Mouse (Mus musculus) neural tube, embryonic 13.5 days (tissue): Measurements from ENCODE around the gene Ggta1. TPM values are rescaled to one million over a fixed set of nuclear protein-coding genes. Genes with fewer than 3 reads are reported as not detected.
A peak's percentile ranks its signal among the peaks of the same experiment; 100 is the strongest.

Experiments used
- ATAC-seq: fragments of 200-750 bp; cut with Nextera tagmentation; 2 replicates; pipeline ENCODE4 v1.8.0; 2017; ENCODE audit warnings: low read depth, mild to moderate bottlenecking, moderate TSS enrichment, moderate library complexity
- H3K27ac ChIP-seq: fragments of 300-500 bp; sonication (generic); replicated peaks from 2 replicates; pipeline ENCODE4 v1.5.1; 2015; ENCODE audit warnings: moderate library complexity, mild to moderate bottlenecking, inconsistent platforms
- H3K27me3 ChIP-seq: fragments of 300-500 bp; sonication (generic); 2 replicates; pipeline ENCODE4 v1.6.1; 2015; ENCODE audit warnings: mild to moderate bottlenecking, inconsistent platforms
- H3K36me3 ChIP-seq: fragments of 300-500 bp; sonication (generic); 2 replicates; pipeline ENCODE4 v1.6.1; 2015; ENCODE audit warnings: mild to moderate bottlenecking, inconsistent platforms
- H3K4me1 ChIP-seq: fragments of 300-500 bp; sonication (generic); replicated peaks from 2 replicates; pipeline ENCODE4 v1.6.1; 2015; ENCODE audit warnings: inconsistent platforms
- H3K4me2 ChIP-seq: fragments of 300-500 bp; sonication (generic); 2 replicates; pipeline ENCODE4 v1.6.1; 2015; ENCODE audit warnings: inconsistent platforms, mild to moderate bottlenecking, moderate library complexity
- H3K4me3 ChIP-seq: fragments of 300-500 bp; sonication (generic); 2 replicates; pipeline ENCODE4 v1.5.1; 2015; ENCODE audit warnings: mild to moderate bottlenecking, inconsistent platforms
- H3K9ac ChIP-seq: fragments of 300-500 bp; sonication (generic); 2 replicates; pipeline ENCODE4 v1.6.1; 2015; ENCODE audit warnings: moderate library complexity, mild to moderate bottlenecking, inconsistent platforms
- H3K9me3 ChIP-seq: fragments of 300-500 bp; sonication (generic); 2 replicates; pipeline ENCODE4 v1.6.1; 2016; ENCODE audit warnings: inconsistent platforms
- WGBS: fragments of 180-500 bp; shearing (Covaris S2); methylation state at CpG from one replicate; pipeline ENCODE4 v1.1.7; 2015; 5-methylcytosine and 5-hydroxymethylcytosine counted together
- polyA plus RNA-seq: library from polyadenylated mRNA; unstranded; fragments of >200 nt; fragmentation: Nextera tagmentation; extraction: Ambion mirVana; gene quantifications from 2 replicates; pipeline ENCODE4 v1.2.1, GENCODE M21; 2015

The Ggta1 gene
- polyA plus RNA-seq, 1 experiment from 2014 or later = 8.7 TPM

- Histone ChIP-seq H3K27me3 (no peaks in the 10 kb centered on the region), H3K4me3 (no peak overlapping the region), H3K9me3 (no peaks in the 10 kb centered on the region), H3K36me3 (no peaks in the 10 kb centered on the region), H3K27ac (no peak overlapping the region), H3K9ac (no peak overlapping the region), H3K4me2 (no peak overlapping the region), H3K4me1 (no peaks in the 10 kb centered on the region)
- 76% methylated on average over 7 of the region's 7 CpGs for WGBS
- ATAC-seq = no peak
Measured at GRCm38 (mm10) chr2:35407878-35408277, 55.2 kb downstream of the Ggta1 start.

- Histone ChIP-seq H3K36me3 (no peaks in the 10 kb centered on the region), H3K27ac (no peak overlapping the region), H3K27me3 (no peaks in the 10 kb centered on the region), H3K4me2 (no peak overlapping the region), H3K4me3 (no peak overlapping the region), H3K9me3 (no peaks in the 10 kb centered on the region), H3K9ac (no peak overlapping the region), H3K4me1 (no peaks in the 10 kb centered on the region)
- ATAC-seq = no peak
- 86% methylated on average over 6 of the region's 6 CpGs for WGBS
Measured at GRCm38 (mm10) chr2:35407266-35407665, 55.8 kb downstream of the Ggta1 start.

- H3K36me3 ChIP-seq = no peaks in the 10 kb centered on the region
- H3K9me3 ChIP-seq = no peaks in the 10 kb centered on the region
- no peak overlapping the region for H3K4me3 ChIP-seq
- H3K9ac ChIP-seq = no peak overlapping the region
- no peaks in the 10 kb centered on the region for H3K27me3 ChIP-seq
- H3K4me1 ChIP-seq = no peaks in the 10 kb centered on the region
- ATAC-seq = no peak
- H3K27ac ChIP-seq = no peak overlapping the region
- 75% methylated on average over 1 of the region's 1 CpGs for WGBS
- no peak overlapping the region for H3K4me2 ChIP-seq
Measured at GRCm38 (mm10) chr2:35406611-35407010, 56.4 kb downstream of the Ggta1 start.

GRCm38 (mm10) chr2:35402391-35402790 lies 60.6 kb downstream of the Ggta1 start:
- Histone ChIP-seq H3K36me3 (no peaks in the 10 kb centered on the region), H3K9ac (no peak overlapping the region), H3K27me3 (no peaks in the 10 kb centered on the region), H3K4me3 (no peak overlapping the region), H3K4me2 (no peak overlapping the region), H3K27ac (no peak overlapping the region), H3K4me1 (no peaks in the 10 kb centered on the region), H3K9me3 (no peaks in the 10 kb centered on the region)
- no peak for ATAC-seq
- 93% methylated on average over 16 of the region's 16 CpGs for WGBS

GRCm38 (mm10) chr2:35400739-35401138 lies 62.3 kb downstream of the Ggta1 start:
- Histone ChIP-seq H3K27me3 (no peaks in the 10 kb centered on the region), H3K4me1 (no peaks in the 10 kb centered on the region), H3K4me3 (no peak overlapping the region), H3K4me2 (no peak overlapping the region), H3K9me3 (no peaks in the 10 kb centered on the region), H3K9ac (no peak overlapping the region), H3K36me3 (no peaks in the 10 kb centered on the region), H3K27ac (no peak overlapping the region)
- no peak for ATAC-seq
- 85% methylated on average over 7 of the region's 7 CpGs for WGBS

- Histone ChIP-seq H3K4me3 (no peak overlapping the region), H3K27me3 (no peaks in the 10 kb centered on the region), H3K27ac (no peak overlapping the region), H3K4me2 (no peak overlapping the region), H3K9ac (no peak overlapping the region), H3K4me1 (no peaks in the 10 kb centered on the region), H3K36me3 (no peaks in the 10 kb centered on the region), H3K9me3 (no peaks in the 10 kb centered on the region)
- no peak for ATAC-seq
- 86% methylated on average over 6 of the region's 6 CpGs for WGBS
Measured at GRCm38 (mm10) chr2:35398184-35398828, 64.7 kb downstream of the Ggta1 start.

- no peaks in the 10 kb centered on the region for H3K27me3 ChIP-seq
- no peak overlapping the region for H3K9ac ChIP-seq
- no peaks in the 10 kb centered on the region for H3K4me1 ChIP-seq
- H3K9me3 ChIP-seq = no peaks in the 10 kb centered on the region
- H3K4me3 ChIP-seq = no peak overlapping the region
- no peaks in the 10 kb centered on the region for H3K36me3 ChIP-seq
- 48% methylated on average over 11 of the region's 11 CpGs for WGBS
- peak; percentile 23; the same call in 1 of the 2 replicates for ATAC-seq
- no peak overlapping the region for H3K27ac ChIP-seq
- H3K4me2 ChIP-seq = no peak overlapping the region
Measured at GRCm38 (mm10) chr2:35397590-35398173, 65.3 kb downstream of the Ggta1 start.

- no peaks in the 10 kb centered on the region for H3K27me3 ChIP-seq
- H3K4me3 ChIP-seq = no peak within 1 kb of the TSS
- H3K9me3 ChIP-seq = no peaks in the 10 kb centered on the region
- WGBS = 63% methylated on average over 5 of the region's 5 CpGs
- no peak within 1 kb of the TSS for H3K4me2 ChIP-seq
- no peak within 1 kb of the TSS for H3K9ac ChIP-seq
- H3K4me1 ChIP-seq = no peaks in the 10 kb centered on the region
- ATAC-seq = peak; percentile 27; the same call in 1 of the 2 replicates
- H3K36me3 ChIP-seq = no peaks in the 10 kb centered on the region
- no peak within 1 kb of the TSS for H3K27ac ChIP-seq
Measured at GRCm38 (mm10) chr2:35397096-35397495, 65.9 kb downstream of the Ggta1 start, which contains the start of gene 4930402F06Rik. Gene 4930402F06Rik, minus strand, starts transcription at chr2:35397175.

GRCm38 (mm10) chr2:35385441-35385871 lies 77.6 kb downstream of the Ggta1 start:
- 57% methylated on average over 9 of the region's 9 CpGs for WGBS

GRCm38 (mm10) chr2:35379306-35379705 lies 83.7 kb downstream of the Ggta1 start:
- Histone ChIP-seq H3K9ac (no peak overlapping the region), H3K4me1 (no peaks in the 10 kb centered on the region)

More at GRCm38 (mm10) chr2:35385441-35385871, 77.6 kb downstream of the Ggta1 start:
- Histone ChIP-seq H3K4me2 (no peak overlapping the region), H3K27me3 (no peaks in the 10 kb centered on the region), H3K36me3 (no peaks in the 10 kb centered on the region), H3K9me3 (no peaks in the 10 kb centered on the region), H3K27ac (no peak overlapping the region), H3K9ac (no peak overlapping the region), H3K4me3 (no peak overlapping the region), H3K4me1 (no peaks in the 10 kb centered on the region)
- ATAC-seq = no peak

GRCm38 (mm10) chr2:35377600-35377999 lies 85.4 kb downstream of the Ggta1 start:
- Histone ChIP-seq H3K27ac (no peak overlapping the region), H3K9ac (no peak overlapping the region), H3K4me1 (no peaks in the 10 kb centered on the region), H3K9me3 (no peaks in the 10 kb centered on the region), H3K27me3 (no peaks in the 10 kb centered on the region), H3K4me2 (no peak overlapping the region), H3K4me3 (no peak overlapping the region), H3K36me3 (no peaks in the 10 kb centered on the region)
- WGBS = 68% methylated on average over 6 of the region's 6 CpGs
- ATAC-seq = no peak

More at GRCm38 (mm10) chr2:35379306-35379705, 83.7 kb downstream of the Ggta1 start:
- H3K27me3 ChIP-seq = no peaks in the 10 kb centered on the region
- no peak overlapping the region for H3K4me3 ChIP-seq
- H3K27ac ChIP-seq = no peak overlapping the region
- H3K9me3 ChIP-seq = no peaks in the 10 kb centered on the region
- no peak overlapping the region for H3K4me2 ChIP-seq
- H3K36me3 ChIP-seq = no peaks in the 10 kb centered on the region
- 80% methylated on average over 9 of the region's 9 CpGs for WGBS
- ATAC-seq = no peak

GRCm38 (mm10) chr2:35373003-35373402 lies 90.0 kb downstream of the Ggta1 start:
- no peak for ATAC-seq
- H3K4me1 ChIP-seq = no peaks in the 10 kb centered on the region

GRCm38 (mm10) chr2:35370686-35371085 lies 92.3 kb downstream of the Ggta1 start:
- no peak overlapping the region for H3K4me3 ChIP-seq
- H3K4me1 ChIP-seq = no peaks in the 10 kb centered on the region
- no peak overlapping the region for H3K27ac ChIP-seq
- ATAC-seq = no peak
- no peaks in the 10 kb centered on the region for H3K27me3 ChIP-seq
- no peak overlapping the region for H3K4me2 ChIP-seq
- H3K9me3 ChIP-seq = no peaks in the 10 kb centered on the region
- no peaks in the 10 kb centered on the region for H3K36me3 ChIP-seq
- H3K9ac ChIP-seq = no peak overlapping the region

More at GRCm38 (mm10) chr2:35373003-35373402, 90.0 kb downstream of the Ggta1 start:
- Histone ChIP-seq H3K27ac (no peak overlapping the region), H3K9ac (no peak overlapping the region), H3K27me3 (no peaks in the 10 kb centered on the region), H3K4me2 (no peak overlapping the region), H3K36me3 (no peaks in the 10 kb centered on the region), H3K9me3 (no peaks in the 10 kb centered on the region), H3K4me3 (no peak overlapping the region)
- 14% methylated on average over 3 of the region's 3 CpGs for WGBS
